Mouse (Mus musculus) erythroblast, embryonic 14.5 days (primary cell): Measurements from ENCODE around the gene H2-D1.

Experiments used
- GATA1 ChIP-seq: IDR thresholded peaks from 2 replicates; pipeline ENCODE4 v1.6.1; 2012; ENCODE audit warnings: low read length, inconsistent platforms, mixed read lengths
- TAL1 ChIP-seq: IDR thresholded peaks from 3 replicates; pipeline ENCODE4 v1.6.1; 2012; ENCODE audit warnings: low read length, inconsistent platforms, mixed read lengths

GRCm38 (mm10) chr17:35243086-35243485 lies 19.4 kb upstream of the H2-D1 start:
- TF ChIP-seq TAL1, result no peak
- no peak for TF ChIP-seq GATA1
